Mouse (Mus musculus): ENCODE data around the gene Pip5k1b. TPM values are rescaled to one million over a fixed set of nuclear protein-coding genes. Genes with fewer than 3 reads are reported as not detected.

Gene Pip5k1b
- total RNA-seq, 2 experiments from 2014 or later: 37.0 to 40.3 TPM

DNA sequence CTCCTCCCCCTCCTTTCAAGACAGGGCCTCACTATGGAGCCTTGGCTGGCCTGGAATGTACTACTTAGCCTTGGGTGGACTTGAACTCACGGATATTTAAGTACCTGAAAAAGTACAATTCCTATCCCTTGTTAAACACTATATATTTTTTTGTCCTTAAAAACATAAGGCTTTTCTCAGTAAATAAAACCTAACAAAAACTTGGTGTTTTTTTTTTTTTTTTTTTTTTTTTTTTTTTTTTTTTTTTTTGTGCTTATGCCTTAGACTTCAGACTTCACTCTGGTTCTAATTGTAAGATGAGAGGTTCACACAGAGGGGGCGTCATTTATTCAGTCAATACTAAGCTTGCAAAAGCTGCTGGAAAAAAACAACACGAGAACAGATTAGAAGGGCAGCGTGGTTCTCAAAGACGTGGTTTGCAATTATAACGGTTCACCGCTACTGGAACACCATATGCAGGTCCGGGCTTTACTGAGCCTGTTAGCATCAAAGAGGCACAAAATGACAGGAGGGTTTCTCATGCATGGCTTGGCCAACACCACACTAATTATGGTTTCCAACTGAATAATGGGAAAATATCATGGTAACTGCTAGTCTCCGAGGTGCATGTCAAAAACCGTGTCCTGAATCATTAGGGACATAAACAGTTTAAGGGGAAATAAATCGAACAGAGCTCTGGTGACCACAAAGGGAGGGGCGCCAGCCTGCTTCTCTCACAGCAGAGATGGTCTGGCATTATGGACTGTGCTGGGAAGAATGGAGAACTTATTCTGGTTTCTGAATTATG lies 242.9 kb downstream of the Pip5k1b start:
- no peak for DNase-seq (ENCODE audit: low spot score in 2 of 2)

- DNase-seq (ENCODE audit: low spot score in 2 of 2): no peak
These were observed 243.6 kb downstream of the Pip5k1b start for GRCm38 (mm10) chr19:24312046-24312445.

- DNase-seq (ENCODE audit: low spot score in 2 of 2): peak; percentile 52 to 62
These were observed 247.4 kb downstream of the Pip5k1b start for GRCm38 (mm10) chr19:24308305-24308705.

DNA sequence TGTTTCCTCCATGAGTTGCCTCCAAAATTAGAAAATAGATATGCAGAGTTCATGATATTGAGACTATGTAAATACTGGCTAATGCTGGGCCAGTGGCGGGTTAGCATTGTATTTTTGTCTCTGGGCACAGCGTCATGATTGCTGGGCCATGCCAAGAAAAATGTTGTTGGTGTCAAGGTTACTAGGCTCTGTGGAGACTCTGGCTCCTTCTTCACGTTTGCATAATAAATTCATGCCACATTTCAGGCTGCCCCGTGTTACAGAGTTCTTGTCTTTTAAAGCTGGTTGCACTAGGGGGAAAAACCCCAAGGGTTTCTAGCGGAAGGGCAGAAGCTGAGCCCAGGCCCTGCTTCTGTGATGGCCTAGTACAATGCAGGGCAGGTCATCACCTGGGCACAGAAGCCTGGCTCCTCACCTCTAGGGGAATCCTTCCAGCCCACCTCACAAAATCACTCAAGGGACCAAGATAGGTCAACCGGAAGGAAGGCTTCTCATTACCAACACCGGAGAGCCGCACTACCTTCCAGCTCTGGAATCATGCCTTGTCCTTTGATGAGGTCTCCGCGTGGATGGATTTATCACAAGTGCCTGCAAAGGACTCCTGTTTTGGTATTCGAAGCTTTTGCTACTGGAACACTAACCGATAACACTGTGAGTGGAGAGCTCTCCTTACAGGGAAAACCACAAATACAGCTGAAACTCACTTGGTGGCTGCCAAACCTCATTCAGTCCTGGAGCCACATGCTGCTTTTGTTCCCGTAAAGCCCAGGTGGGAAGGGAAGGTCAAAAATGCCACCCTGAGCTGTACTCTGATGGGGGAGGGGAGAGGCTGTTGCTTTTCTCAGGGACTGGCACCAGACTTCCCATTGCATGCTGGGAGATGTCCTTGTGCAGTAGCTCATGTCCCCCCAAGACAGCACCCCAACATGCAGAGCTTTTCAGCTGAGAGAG lies 248.1 kb downstream of the Pip5k1b start:
- no peak for DNase-seq (ENCODE audit: low spot score in 2 of 2)

GRCm38 (mm10) chr19:24306351-24306750 lies 249.3 kb downstream of the Pip5k1b start:
- DNase-seq (ENCODE audit: low spot score in 2 of 2): no peak

DNA sequence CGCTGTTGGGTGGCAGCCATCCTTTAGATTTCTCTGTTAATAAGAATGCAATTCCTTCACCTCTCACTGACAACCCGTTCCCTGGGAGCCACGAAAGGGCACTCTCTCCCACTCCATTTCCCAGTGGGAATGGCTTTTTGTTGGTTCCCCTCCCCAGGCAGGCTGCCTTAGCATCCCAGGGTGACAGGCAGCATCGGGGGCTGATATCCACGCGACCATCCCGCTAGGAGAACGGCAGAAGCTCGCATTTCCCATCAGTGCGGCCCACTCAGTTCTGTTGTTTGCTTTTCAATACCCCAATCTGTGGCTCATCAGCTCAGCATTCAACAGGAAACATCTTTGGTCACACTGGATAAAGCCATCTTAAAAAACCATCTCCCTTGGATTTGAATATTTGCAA lies 253.5 kb downstream of the Pip5k1b start:
- peak; percentile 56 to 63 for DNase-seq (ENCODE audit: low spot score in 2 of 2)

GRCm38 (mm10) chr19:24301768-24302148 lies 253.9 kb downstream of the Pip5k1b start:
- DNase-seq (ENCODE audit: low spot score in 2 of 2): no peak

- DNase-seq (ENCODE audit: low spot score in 2 of 2): peak; percentile 73 to 83
These were observed 254.5 kb downstream of the Pip5k1b start for GRCm38 (mm10) chr19:24300994-24301767.

GRCm38 (mm10) chr19:24293537-24293936 lies 262.1 kb downstream of the Pip5k1b start:
- no peak for DNase-seq (ENCODE audit: low spot score in 2 of 2)

DNA sequence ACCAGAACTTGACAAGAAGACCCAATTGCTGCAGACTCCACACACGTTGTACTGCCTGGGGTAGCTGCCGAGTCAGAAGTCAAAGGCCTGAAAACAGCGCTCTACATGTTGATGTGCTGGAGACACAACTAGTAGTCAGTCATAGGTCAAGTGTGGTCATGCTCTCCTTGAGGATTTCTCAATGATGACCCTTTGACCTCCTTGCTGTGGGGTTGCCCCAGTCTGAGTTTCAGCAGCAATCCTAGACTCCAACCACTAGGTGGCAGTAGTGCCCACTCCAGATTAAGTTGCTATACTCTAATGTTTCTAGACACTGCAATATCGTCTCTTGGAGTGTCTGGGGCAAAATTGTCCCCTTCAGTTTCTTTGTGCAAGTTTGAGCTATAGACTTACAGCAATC lies 271.5 kb downstream of the Pip5k1b start:
- DNase-seq (ENCODE audit: low spot score in 2 of 2): peak in 1 of 2 experiments; percentile 39

- DNase-seq (ENCODE audit: low spot score in 2 of 2): no peak
These were observed 274.2 kb downstream of the Pip5k1b start for GRCm38 (mm10) chr19:24281288-24281980.

DNA sequence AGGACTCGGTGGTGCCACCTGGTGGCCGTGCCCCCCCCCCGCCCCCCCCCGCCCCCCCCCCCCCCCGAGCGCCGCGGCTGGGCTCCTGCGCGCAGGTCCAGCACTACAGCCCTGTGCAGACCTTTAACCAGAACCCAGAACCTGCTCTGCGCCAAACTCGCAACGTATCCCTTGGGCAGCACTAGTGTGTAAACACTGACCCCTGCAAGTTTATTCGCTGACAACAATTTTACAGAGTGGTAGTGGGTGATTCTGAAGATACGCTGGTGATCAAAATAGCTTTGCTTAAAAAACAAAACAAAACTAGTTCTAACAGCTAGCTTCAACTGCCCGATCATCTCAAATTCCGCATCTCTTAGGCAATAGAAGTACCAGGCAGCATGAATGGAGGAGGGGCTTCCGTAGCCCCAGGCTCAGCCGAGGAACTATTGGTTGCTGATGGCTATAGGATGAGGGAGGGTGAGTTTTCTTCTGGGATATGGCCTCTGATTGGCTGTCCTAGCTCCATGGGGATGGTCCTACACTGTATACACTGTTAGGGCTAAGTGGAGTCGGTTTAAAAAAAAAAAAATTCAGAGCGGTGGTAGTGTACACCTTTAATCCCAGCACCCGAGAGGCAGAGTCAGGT lies 275.0 kb downstream of the Pip5k1b start, which contains the start of gene Fxn:
Gene Fxn, minus strand, starts transcription at position 5 of the 628 bp plus-strand sequence.
- DNase-seq (ENCODE audit: low spot score in 2 of 2): no peak

DNA sequence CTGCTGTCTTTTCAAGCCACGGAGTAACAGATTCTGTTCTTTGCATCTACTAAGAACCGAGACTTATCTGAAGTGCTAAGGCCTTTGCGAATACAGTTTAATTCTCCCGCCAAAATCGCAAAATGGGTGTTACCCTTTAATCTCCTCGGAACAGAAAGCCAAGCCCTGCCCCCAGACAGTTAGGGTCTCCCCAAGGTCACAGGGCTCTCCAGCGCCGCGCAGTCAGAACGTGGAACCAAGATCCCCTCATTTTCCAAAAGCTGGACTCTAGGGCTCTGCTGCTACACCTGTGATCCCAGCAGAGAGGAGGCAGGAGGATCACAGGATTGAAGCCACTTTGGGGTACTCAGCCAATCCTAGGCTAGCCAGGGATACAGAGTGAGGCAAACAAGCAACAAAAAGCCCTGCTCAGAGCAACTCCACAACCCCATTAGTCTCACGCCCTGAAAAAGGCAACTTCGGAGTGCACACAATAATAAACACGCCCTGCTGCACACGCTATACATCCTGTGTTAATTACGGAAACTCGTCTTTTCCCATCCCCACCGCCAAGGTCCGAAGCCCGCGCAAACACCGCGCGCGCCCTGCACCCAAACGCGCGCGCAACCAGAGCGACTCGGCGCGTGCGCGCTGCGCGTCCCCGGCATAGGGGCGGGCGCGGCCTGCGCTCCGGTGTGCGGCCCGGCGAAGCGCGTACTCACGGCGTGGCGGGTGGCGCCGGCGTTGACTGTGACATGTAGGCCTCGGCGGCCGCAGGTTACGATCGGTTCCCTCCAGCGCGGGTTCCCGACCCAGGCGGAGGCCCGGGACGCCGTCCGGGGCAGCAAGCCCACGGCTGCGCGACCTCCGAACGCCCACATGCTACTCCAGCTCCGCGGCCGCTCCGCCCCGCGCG lies 275.7 kb downstream of the Pip5k1b start:
- peak; percentile 68 to 82 for DNase-seq (ENCODE audit: low spot score in 2 of 2)

DNA sequence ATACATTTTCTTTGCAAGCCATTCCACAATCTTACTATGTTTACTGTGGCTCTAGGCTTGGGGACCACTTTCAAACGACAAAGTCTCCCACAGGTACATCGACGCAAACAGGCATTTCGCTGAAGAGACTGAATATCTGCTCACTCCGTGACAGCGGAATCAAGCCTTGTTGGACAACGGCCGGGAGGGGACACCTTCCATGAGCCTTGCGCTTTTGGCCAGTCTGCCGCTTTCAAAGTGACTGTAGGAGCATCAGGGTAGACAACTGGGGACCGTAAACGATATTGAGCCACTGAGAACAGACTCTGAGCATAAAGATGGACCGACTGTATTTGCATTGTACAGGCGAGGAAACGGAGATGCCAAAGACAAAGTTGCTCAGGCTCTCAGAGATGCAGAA lies 276.8 kb downstream of the Pip5k1b start:
- DNase-seq (ENCODE audit: low spot score in 2 of 2): no peak

GRCm38 (mm10) chr19:24274281-24274680 lies 281.4 kb downstream of the Pip5k1b start:
- DNase-seq (ENCODE audit: low spot score in 2 of 2): no peak

DNA sequence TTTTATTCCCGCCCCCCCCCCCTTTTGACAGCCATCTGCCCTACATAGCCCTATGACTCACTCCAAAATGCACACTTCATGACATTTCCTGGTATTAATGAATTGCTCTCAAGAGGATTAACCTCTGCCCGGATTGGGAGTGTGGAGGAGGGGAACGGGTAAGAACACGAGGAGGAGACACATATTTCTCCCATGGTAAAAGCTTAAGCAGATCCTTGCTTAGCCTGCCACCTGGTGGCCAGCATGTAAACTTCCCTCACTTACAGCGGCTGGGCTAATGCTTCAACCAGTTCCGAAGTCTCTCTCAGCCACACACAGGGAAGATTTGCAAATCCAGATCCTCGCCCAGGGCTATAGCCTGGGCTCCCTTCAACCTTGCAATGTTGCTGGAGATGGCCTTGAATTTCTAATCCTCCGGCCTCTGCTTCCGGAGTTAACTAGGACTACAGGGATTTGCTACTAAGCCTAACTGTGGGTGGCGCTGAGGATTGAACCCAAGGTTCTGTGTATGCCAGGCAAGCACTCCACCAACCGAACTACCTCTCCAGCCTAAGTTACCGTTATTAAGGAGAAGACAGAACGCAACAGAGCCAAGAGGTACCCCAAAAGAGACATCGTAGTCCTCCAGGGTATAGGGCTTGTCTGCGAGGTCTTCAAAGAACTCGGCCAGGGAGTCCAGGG lies 283.8 kb downstream of the Pip5k1b start:
- DNase-seq (ENCODE audit: low spot score in 2 of 2): peak; percentile 73 to 78

- DNase-seq (ENCODE audit: low spot score in 2 of 2): peak in 1 of 2 experiments; percentile 28
These were observed 284.3 kb downstream of the Pip5k1b start for GRCm38 (mm10) chr19:24271326-24271725.

- peak in 1 of 2 experiments; percentile 37 for DNase-seq (ENCODE audit: low spot score in 2 of 2)
These were observed 287.1 kb downstream of the Pip5k1b start for GRCm38 (mm10) chr19:24268531-24268930.
